Comparison of ENCODE assay signal across 7 mouse cellular contexts in the genomic region with DNA sequence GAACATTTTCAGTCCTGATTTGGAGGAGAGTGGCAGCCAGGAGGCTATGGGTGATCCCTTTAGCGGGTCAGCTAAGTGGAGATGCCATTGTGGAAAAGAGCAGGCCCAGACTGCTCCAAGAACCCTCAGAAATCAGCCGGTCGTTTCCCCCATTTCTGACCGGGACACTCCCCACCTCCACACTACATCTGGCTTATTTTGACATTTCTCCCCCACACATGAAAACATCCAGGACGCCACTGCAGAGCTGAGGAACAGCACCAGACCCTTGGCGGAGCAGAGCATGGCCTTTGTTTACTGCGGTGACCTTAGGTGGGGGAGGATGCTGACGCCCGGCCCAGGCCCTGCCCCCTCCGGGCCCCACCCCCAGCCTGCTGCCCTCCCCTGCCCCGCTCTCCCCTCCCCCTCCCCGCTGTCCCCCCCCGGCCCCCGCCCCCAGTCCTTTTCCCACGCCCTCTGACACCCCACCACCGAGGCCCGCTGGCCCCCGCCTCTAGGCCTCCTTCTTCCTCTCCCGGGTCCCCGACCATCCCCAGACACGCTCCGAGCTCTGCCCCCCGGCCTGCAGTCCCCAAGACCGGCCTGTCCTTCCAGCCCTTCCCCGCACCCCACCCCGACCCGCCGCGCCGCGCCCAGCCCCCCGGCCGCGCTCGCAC. TPM values are rescaled to one million over a fixed set of nuclear protein-coding genes. Genes with fewer than 3 reads are reported as not detected.
DNase-seq lines count a peak whose midpoint lies in the region; ATAC-seq and TF ChIP-seq lines count a peak whose summit lies in the region.

No protein-coding gene starts in this region.

- peaks cover 77% of the 10 kb centered on the region for H3K36me3 ChIP-seq in G1E (replicated peaks)
- peaks cover 15% of the 10 kb centered on the region for H3K36me3 ChIP-seq in embryonic facial prominence, embryonic 15.5 days
- H3K36me3 ChIP-seq in heart, embryonic 16.5 days (ENCODE audit: control insufficient read depth, insufficient read depth) = peaks cover 6% of the 10 kb centered on the region; the same call in 1 of the 2 replicates

- TF ChIP-seq CTCF in G1E (IDR thresholded peaks at IDR 0.05; ENCODE audit: low read depth, low read length) = no peak

- H3K9me3 ChIP-seq in G1E (replicated peaks) = no peaks in the 10 kb centered on the region
- no peaks in the 10 kb centered on the region for H3K9me3 ChIP-seq in embryonic facial prominence, embryonic 15.5 days (replicated peaks)
- H3K9me3 ChIP-seq in heart, embryonic 16.5 days (replicated peaks; ENCODE audit: control insufficient read depth, low read length) = no peaks in the 10 kb centered on the region

- DNase-seq in G1E (ENCODE audit: low spot score) = peak; percentile 66
- peak; percentile 76 for DNase-seq in adrenal gland, postnatal 10 days
- DNase-seq in kidney, postnatal 36 days = peak; percentile 76 to 83
- peak; percentile 48 to 49 for DNase-seq in spleen, postnatal 36 days (ENCODE audit: low spot score in 2 of 2)

- H3K4me2 ChIP-seq in embryonic facial prominence, embryonic 15.5 days (replicated peaks) = peak overlapping the region; percentile 78
- peak overlapping the region; percentile 73 for H3K4me2 ChIP-seq in heart, embryonic 16.5 days (ENCODE audit: low read depth, low read length)

- H3K4me3 ChIP-seq in G1E (ENCODE audit: low read depth, low read length) = peak overlapping the region; percentile 93
- H3K4me3 ChIP-seq in embryonic facial prominence, embryonic 15.5 days (replicated peaks) = peak overlapping the region; percentile 96
- H3K4me3 ChIP-seq in heart, embryonic 16.5 days (ENCODE audit: low read length) = peak overlapping the region; percentile 89

- peak overlapping the region; percentile 99 for H3K9ac ChIP-seq in embryonic facial prominence, embryonic 15.5 days
- H3K9ac ChIP-seq in heart, embryonic 16.5 days (ENCODE audit: low read length) = peak overlapping the region; percentile 99

- no peak; the same call in 1 of the 2 replicates for ATAC-seq in G1E (ENCODE audit: extremely low read depth, insufficient number of reproducible peaks, low FRiP score, poor library complexity, severe bottlenecking)
- ATAC-seq in embryonic facial prominence, embryonic 15.5 days (ENCODE audit: insufficient number of reproducible peaks, low FRiP score, low TSS enrichment, low read depth) = peak; percentile 11; the same call in 1 of the 2 replicates
- ATAC-seq in heart, embryonic 16.5 days (replicated peaks; ENCODE audit: extremely low read depth, insufficient read depth, low FRiP score) = peak; percentile 19; the same call in 1 of the 2 replicates
- peak; percentile 36 for ATAC-seq in megakaryocyte progenitor cell, adult 5-6 weeks (replicated peaks; ENCODE audit: poor library complexity)

- peaks cover 73% of the 10 kb centered on the region for H3K4me1 ChIP-seq in G1E (ENCODE audit: insufficient read depth, low read depth, low read length)
- peaks cover 46% of the 10 kb centered on the region for H3K4me1 ChIP-seq in embryonic facial prominence, embryonic 15.5 days
- peaks cover 48% of the 10 kb centered on the region for H3K4me1 ChIP-seq in heart, embryonic 16.5 days (ENCODE audit: control insufficient read depth, insufficient read depth, low read length)

- H3K27me3 ChIP-seq in G1E (ENCODE audit: insufficient read depth, low read length) = no peaks in the 10 kb centered on the region
- no peaks in the 10 kb centered on the region for H3K27me3 ChIP-seq in embryonic facial prominence, embryonic 15.5 days
- H3K27me3 ChIP-seq in heart, embryonic 16.5 days (ENCODE audit: control insufficient read depth, insufficient read depth, low read length) = no peaks in the 10 kb centered on the region

- peak overlapping the region; percentile 93 for H3K27ac ChIP-seq in embryonic facial prominence, embryonic 15.5 days (replicated peaks)
- H3K27ac ChIP-seq in heart, embryonic 16.5 days (ENCODE audit: low read length) = peak overlapping the region; percentile 93

- under 1% methylated on average over 22 of the region's 35 CpGs for WGBS in embryonic facial prominence, embryonic 15.5 days
- 2% methylated on average over 32 of the region's 35 CpGs for WGBS in heart, embryonic 16.5 days

RNA-seq across cellular contexts. Expression of a gene that starts 0.9 kb away (rescaled TPM):
- total RNA-seq in G1E (2014; fragmentation: Nextera tagmentation) = 116 and 146 TPM in 2 replicates
- 61.2 and 73.6 TPM in 2 replicates for total RNA-seq in G1E (2017)
- 195 and 227 TPM in 2 replicates for polyA plus RNA-seq in G1E (2012)
- total RNA-seq in adrenal gland, postnatal 10 days (2021) = 100 to 1,000 TPM; 129 to 131 TPM
- polyA plus RNA-seq in embryonic facial prominence, embryonic 15.5 days (2015; fragmentation: Nextera tagmentation; extraction: Ambion mirVana) = 123 and 125 TPM in 2 replicates
- 68.8 and 76.1 TPM in 2 replicates for polyA plus RNA-seq in heart, embryonic 16.5 days (2015; fragmentation: Nextera tagmentation; extraction: Ambion mirVana)
- 51.3 and 64.2 TPM in 2 replicates for total RNA-seq in megakaryocyte progenitor cell, adult 5-6 weeks (2015)
- total RNA-seq in megakaryocyte progenitor cell, adult 5-6 weeks (2017) = 69.8 and 74.2 TPM in 2 replicates

RNA-seq across cellular contexts. Expression of a gene that starts 42.0 kb away (rescaled TPM):
- total RNA-seq in G1E (2014; fragmentation: Nextera tagmentation) = 4.3 TPM in 1 of 2 replicates, not detected in the other
- 10.0 and 15.5 TPM in 2 replicates for total RNA-seq in G1E (2017)
- polyA plus RNA-seq in G1E (2012) = 13.1 and 17.4 TPM in 2 replicates
- total RNA-seq in adrenal gland, postnatal 10 days (2021) = 10 to 100 TPM; 10.4 to 11.6 TPM
- 67.2 and 72.2 TPM in 2 replicates for polyA plus RNA-seq in embryonic facial prominence, embryonic 15.5 days (2015; fragmentation: Nextera tagmentation; extraction: Ambion mirVana)
- polyA plus RNA-seq in heart, embryonic 16.5 days (2015; fragmentation: Nextera tagmentation; extraction: Ambion mirVana) = 164 and 206 TPM in 2 replicates
- 4.4 and 5.3 TPM in 2 replicates for total RNA-seq in megakaryocyte progenitor cell, adult 5-6 weeks (2015)
- total RNA-seq in megakaryocyte progenitor cell, adult 5-6 weeks (2017) = 6.0 and 7.5 TPM in 2 replicates

RNA-seq across cellular contexts. Expression of a gene that starts 49.0 kb away (rescaled TPM):
- total RNA-seq in G1E (2014; fragmentation: Nextera tagmentation) (not detected in 2 replicates), G1E (2017) (not detected in 2 replicates)
- not detected in 2 replicates for polyA plus RNA-seq in G1E (2012)
- 1 to 10 TPM; 1.7 to 2.8 TPM for total RNA-seq in adrenal gland, postnatal 10 days (2021)
- 0.46 and 1.1 TPM in 2 replicates for polyA plus RNA-seq in embryonic facial prominence, embryonic 15.5 days (2015; fragmentation: Nextera tagmentation; extraction: Ambion mirVana)
- 2.3 and 3.7 TPM in 2 replicates for polyA plus RNA-seq in heart, embryonic 16.5 days (2015; fragmentation: Nextera tagmentation; extraction: Ambion mirVana)
- total RNA-seq in megakaryocyte progenitor cell, adult 5-6 weeks (2015) = 0.44 and 0.59 TPM in 2 replicates
- total RNA-seq in megakaryocyte progenitor cell, adult 5-6 weeks (2017) = 0.29 TPM in 1 of 2 replicates, not detected in the other

RNA-seq across cellular contexts. Expression of a gene that starts 57.6 kb away (rescaled TPM):
- total RNA-seq in G1E (2014; fragmentation: Nextera tagmentation) = 4.2 and 7.0 TPM in 2 replicates
- total RNA-seq in G1E (2017) = 2.5 and 2.6 TPM in 2 replicates
- polyA plus RNA-seq in G1E (2012) = 2.6 and 2.8 TPM in 2 replicates
- total RNA-seq in adrenal gland, postnatal 10 days (2021) = 10 to 100 TPM in 1 of 2 experiments, 1 to 10 TPM in 1; 8.4 to 10.8 TPM
- 6.2 and 7.4 TPM in 2 replicates for polyA plus RNA-seq in embryonic facial prominence, embryonic 15.5 days (2015; fragmentation: Nextera tagmentation; extraction: Ambion mirVana)
- 4.0 and 4.5 TPM in 2 replicates for polyA plus RNA-seq in heart, embryonic 16.5 days (2015; fragmentation: Nextera tagmentation; extraction: Ambion mirVana)
- 4.5 and 6.4 TPM in 2 replicates for total RNA-seq in megakaryocyte progenitor cell, adult 5-6 weeks (2015)
- total RNA-seq in megakaryocyte progenitor cell, adult 5-6 weeks (2017) = 6.4 and 8.4 TPM in 2 replicates
